Mouse (Mus musculus): ENCODE measurements around the gene Syn3.
"Not testable (repeated sequence)": the region's sequence is repeated elsewhere in the genome, so short reads cannot be mapped to it uniquely, and the experiment has no call there.

Syn3 gene

DNA sequence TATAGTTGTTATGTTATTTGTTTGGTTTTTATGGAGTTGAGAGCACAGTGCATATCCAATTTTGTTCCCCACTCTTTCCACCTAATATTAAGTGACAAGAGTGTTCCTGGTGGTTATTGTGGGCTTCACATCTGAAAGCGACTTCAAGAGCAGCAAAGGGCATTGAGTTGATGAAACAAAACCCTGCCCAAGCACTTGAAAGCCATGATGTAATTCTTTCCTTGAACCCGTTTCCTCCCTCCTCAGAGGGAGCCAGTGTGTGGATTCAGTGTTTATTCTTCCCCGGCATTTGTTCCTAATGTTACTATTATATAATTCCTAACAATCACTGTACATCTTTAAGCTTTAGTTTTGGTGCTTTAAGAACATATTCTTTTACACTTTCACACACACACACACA lies 361.6 kb downstream of the Syn3 start:
- no peak for DNase-seq

DNA sequence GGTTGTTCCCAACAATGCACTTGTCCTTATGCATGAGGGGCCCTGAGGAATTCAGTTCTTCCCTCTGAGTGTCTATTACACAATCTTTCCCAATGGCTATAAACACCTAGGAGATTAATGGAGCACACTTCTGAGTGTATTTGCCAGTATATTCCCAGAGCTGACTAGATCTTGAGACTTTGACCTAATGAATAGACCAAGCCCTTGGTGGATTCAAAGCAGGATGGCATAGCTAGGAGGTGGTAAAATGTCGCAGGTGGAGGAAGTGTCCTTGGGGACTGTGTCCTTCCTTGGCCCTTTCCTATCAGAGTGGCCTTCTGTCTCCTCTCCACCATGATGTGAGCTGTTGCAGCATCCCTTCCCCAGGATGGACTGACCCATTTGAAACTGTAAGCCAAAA lies 362.4 kb downstream of the Syn3 start:
- no peak for DNase-seq

DNA sequence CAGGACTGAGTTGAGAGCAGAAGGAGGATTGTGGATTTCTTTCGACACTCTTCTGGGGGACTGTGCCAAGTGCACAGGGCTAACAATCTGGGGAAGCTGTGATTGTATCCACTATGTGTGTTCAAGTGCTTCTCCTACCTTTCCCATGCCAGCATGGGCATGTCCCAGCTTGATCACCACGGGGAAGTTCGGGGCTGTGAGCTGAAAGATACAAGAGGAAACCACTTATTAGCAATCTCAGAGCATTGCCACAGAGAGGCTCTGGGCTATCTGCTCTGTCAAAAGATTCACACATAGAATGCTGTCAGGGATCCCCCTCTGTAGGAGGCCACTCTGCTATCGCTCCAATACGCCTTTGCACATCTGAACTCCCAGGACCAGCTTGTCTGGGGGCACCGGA lies 363.8 kb downstream of the Syn3 start:
- no peak for DNase-seq

DNA sequence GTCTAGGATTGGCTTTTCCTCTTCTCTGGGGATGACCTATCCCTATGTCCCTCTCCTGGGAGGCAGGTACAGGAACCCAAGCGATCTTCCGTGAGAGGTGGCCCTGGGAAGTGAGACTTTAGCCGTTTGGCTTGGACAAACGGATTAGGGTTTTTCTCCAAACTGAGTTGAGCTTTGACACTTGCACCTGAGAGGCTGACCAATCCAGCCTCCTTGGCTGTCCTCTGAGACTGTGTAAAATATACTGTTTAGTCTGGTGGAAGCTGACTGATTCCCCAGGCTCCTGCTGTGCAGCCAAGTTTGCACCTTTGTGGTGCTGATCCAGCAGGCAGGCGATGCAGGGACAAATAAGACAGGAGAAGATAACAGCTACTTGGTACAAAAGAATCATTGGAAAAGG lies 364.4 kb downstream of the Syn3 start:
- DNase-seq = no peak

DNA sequence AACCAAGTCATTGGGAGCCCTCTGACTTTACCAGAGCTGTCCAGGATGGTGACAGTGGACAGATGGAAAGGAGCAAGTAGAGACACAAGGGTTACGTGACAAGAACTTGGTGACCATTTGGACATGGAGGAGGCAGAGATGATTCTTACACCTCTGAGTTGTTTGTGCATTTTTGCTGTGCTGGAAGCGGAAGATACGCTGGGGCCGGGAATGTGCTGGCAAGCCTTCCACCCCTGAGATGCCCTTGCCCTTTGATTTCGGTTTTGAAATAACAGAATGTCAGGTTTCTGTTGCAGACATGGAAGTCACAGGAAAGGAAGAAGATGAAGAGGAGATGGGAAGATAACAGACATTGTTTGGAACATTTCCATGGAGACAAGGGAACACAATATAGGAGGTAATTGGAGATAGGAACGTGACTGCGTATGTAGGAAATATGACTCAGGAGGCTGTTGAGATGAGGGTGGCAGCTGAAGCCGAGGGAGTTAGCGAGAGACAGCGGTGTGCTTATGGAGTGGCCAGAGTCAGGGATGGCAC lies 366.2 kb downstream of the Syn3 start:
- no peak for DNase-seq

DNA sequence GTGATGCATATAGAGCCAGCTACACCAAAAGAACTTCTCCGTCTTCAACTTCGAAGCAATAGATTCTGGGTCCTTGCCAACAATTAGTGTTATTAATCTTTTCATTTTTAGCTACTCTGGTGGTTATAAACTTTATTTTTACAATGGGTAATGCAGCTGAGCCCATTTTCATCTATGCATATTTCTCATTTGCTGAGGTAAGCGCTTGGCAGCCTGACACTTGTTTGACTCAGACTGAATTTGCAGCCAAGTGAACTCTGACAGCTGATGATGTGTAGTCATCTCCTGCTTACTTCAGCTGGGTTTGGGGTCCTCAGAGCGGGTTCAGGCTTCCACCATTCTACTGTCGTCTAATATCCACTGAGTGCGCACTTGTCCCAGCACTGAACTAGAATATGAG lies 369.6 kb downstream of the Syn3 start:
- no peak for DNase-seq

DNA sequence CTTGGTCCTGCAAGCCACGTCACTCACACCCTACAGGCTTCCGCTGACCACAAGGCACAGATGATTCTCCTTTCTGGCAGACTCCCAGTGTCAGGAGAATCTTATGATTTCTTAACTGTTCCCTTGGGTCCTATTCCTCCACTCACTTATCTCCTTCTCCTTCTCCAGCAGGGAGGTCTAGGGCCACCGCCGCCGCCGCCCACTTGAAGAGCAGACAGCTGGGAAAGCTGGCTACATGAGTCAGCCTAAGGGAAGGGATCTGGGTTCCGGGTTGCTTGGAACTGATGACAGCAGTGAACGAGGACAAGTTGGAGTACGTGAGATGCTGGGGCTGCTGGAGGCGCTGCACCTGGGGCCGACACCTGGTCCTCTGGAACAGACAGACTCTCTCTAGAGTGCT lies 372.2 kb downstream of the Syn3 start:
- DNase-seq = no peak

DNA sequence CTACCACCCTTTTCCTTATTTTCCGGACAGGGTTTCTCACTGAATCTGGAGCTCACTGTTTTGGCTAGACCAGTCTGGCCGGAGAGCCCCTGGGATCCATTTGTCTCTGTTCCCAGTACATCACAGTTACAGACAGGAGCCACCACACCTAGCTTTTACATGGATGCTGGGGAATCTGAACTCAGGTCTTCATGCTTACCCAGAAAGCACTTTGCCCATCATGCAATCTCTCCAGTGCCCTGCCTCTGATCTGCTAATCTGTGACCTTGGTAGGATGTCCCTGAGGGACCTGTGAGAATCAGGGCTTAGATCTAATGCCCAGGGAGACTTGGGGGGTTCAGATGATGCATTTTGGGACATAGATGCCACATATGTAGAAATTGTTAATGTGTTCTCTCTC lies 373.3 kb downstream of the Syn3 start:
- DNase-seq = no peak

DNA sequence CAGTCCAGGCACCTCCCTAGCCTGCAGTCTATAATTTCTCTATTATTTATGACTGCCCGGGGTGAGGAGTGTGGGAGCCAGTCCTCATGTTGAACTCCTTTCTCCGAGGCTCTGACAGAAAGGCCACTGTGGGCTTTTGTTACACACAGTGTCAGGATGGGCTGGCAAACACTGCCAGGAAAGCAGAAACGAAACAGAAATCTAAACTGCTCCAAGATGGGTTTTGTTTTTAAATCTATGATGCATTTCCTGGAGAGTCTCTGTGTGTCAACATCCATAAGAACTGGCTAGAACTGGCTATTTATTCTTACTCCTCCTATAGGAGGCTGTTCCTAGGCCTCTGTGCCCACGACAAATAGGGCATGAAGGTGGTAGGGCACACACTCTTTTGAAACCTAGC lies 374.6 kb downstream of the Syn3 start:
- DNase-seq = no peak

DNA sequence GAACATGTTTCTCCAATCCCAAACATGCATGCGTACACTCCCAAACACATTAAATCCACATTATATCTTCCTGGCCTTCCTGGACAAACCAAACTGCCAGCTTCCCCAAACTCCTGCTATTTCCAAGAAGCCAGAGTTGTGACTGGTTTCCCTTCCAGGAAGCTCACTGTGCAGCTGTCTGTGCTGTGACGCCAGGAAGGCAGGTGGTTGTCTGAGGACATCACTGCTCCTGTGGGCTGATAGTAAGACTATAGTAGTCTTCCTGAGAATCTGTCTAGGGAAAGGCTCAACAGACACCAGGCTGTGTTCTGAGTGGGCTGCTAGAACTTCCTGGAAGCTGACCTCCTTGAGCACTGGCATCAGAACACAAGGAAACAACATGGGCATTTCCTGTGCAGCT lies 375.5 kb downstream of the Syn3 start:
- DNase-seq = no peak

DNA sequence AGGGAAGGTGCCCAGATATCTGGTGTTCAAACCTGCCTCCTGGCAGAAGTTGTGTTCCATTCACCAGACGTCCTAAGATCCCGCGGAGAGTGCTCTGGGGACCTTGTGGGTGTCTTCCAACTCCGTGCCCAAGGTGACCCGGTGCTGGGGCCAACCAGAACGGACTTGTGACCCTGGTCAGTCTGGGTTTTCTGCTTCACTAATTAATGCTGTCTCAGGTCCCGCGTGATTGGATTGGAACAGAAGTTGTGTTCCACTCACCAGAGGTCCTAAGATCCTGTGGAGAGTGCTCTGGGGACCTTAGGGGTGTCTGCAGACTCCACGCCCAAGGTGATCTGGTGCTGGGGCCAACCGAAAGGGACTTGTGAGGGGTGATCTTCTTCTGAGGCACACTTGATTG lies 376.2 kb downstream of the Syn3 start:
- DNase-seq = not testable (repeated sequence)

DNA sequence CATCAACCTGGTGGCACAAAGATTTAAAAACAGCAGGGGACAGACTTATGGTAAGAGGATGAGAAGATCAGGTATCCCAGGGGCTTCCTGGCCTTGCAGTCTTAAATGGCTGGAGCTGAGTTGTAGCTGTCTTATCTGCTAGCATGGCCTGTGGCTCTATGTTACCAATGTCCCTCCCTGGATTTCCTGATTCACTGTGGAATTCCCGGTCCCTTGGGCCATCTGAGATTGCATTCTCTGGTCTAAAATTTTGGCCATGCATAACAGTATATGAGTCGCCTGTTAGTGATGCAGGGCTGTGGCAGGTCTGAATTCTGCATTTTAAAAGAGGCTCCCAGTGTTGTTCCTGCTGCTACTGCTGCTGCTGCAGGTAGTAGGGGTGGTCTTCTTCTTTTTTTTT lies 382.4 kb downstream of the Syn3 start:
- DNase-seq = no peak

DNA sequence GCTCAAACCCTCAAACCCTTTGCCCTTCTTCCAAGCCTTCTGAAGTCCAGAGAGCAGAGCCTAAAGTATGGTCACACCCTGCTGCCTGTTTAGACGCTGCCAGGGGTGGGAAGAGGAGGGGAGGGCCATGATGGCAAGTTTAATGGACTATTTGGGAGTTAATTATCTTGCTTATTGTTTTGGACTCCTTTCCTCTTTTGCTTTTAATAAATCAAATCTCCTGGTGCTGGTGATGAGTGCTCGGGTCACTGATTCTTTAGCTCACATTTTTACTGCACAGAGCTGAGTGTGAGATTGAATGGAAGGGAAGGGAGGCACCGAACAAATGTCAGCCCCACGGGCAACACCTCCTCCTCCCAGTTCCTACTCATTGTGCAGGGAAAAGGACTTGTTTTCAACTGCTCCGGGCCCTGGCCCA lies 384.3 kb downstream of the Syn3 start:
- DNase-seq = no peak

DNA sequence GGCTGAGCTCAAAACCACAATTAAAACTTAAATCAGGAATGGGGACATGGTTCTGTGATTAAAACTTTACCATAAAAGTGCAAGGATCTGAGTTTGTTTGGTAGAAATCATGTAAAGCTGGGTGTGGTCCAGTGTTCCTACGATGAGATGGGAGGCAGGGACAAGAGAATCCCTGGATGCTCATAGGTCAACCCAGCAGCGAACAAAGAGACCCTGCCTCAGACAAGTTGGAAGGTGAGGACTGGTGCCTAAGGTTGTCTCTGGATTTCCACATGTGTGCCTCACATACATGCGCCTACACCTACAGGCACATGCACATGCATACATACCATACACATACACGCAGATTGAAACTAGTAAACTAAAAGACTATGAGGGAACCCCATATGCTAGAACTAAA lies 389.9 kb downstream of the Syn3 start:
- DNase-seq = no peak

DNA sequence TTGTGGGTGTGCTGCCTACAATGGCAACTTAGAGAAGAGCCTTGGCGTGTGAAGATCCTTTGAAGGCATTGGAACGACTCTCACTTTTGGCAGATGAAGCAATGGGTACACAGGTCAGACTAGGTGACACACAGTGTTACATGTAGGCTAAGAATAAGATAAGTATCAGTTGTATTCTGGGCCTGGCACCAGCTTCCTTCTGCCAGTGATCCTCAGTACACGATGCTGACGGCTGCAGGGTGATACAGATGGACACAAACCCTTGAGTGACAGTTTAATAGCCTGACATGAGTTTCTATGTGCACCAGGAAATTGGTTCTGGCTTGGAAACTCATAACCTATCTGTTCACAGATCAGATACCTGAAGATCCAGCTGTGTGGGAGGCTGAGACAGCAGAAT lies 391.0 kb downstream of the Syn3 start:
- no peak for DNase-seq

DNA sequence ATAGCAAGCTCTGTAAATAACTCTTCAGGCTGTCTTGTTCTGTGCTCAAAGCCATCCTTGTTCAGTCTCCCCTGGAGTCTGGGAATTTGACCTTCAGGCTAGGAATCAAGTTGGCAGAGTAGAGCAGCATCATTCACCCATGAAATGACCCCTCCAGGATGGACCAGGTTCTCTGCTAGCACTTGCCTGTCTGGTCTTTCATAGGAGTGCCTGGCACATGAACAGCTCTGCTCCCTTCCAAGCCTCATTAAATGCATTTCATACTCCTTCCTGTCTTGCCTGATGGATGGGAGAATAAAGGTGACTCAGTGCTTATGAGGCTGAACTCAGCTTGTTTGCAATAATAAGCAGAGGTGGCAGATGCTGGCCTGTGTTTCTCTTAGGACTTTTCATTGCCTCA lies 394.7 kb downstream of the Syn3 start:
- no peak for DNase-seq

DNA sequence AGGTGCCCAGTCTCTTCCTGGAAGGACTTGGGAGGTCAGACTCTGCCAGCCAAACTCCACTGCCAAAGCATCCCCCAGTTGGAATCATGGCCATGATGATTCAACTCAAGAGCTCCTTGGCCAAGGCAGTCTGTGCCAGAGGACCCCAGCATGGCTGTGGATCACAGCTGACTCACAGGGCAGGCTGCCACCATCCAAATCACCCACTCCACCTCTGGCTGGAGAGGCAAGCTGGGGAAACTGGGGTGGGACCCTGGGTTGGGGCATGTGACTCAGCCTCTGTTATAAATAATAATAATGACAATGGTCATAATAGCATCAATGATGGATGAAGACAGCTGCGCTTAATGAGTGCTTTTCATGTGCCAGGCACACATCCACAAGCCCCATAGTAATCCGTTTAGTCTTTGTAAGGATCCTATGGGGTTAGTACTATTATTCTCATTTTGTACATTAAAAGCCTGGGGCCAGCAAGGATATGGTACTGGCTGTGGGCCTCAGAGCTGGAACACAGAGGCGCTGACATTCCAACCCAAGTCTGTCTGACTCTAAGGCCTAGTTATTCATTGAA lies 398.3 kb downstream of the Syn3 start:
- DNase-seq = no peak

DNA sequence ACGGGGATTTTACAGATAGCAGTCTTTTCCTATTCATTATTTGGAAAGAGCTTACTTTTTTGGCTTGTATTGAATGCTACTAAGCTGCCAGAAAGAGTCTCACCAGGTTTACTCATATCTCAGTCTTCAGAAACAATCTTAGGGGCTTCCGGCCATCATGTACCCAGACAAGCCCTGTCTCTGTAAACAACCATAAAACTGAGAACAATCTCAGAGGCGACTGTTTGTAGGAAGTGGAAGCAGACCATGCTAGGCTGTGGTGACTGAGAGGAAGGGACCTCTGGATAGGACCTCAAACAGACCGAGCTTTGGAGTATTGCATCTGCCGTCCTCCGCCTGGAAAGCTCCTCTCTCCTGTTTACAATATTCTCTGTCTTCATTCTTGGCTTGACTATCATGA lies 400.3 kb downstream of the Syn3 start:
- no peak for DNase-seq

DNA sequence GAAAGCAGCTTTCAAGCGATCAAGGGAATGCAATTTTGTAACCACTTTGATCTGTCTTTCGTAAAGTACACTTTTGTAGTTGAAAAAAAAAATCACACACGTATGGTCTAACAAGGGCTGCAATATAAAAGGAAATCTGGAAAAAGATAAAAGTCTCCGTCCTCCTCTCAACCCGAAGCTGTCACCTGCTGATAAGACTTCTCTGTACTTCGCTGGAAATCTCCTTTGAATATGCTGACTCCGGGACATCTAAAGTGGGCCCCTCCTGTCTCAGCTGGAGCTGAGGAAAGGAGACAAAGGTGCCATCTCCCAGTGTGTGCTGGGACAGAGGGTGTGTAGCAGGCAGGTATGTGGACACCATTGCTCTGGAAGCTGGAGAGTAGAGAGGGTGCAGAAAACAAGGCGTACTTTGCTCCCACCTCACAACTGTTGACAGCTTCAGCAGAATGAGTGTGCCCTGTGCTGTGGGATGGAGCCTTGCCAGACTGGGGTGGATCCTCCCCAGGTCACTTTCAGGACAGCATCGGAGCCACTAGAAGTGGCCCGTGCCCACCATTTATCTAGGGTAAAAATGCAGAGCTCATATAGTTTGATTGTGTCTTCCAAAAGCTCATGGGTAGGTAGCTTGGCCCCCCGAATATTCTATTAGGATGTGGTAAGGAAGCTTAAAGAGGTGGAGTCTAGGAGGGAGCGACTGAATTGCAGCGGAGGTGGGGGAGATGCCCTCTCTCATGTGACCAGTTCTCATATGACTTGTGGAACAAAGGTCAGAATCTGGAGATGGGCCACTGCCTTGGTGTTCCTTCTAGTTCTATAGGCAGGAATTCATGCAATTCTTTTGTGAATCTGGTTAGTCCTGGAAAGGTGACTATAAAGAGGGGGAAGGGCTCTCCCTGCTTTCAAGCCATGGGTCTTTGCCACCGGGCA lies 405.3 kb downstream of the Syn3 start:
- no peak for DNase-seq

DNA sequence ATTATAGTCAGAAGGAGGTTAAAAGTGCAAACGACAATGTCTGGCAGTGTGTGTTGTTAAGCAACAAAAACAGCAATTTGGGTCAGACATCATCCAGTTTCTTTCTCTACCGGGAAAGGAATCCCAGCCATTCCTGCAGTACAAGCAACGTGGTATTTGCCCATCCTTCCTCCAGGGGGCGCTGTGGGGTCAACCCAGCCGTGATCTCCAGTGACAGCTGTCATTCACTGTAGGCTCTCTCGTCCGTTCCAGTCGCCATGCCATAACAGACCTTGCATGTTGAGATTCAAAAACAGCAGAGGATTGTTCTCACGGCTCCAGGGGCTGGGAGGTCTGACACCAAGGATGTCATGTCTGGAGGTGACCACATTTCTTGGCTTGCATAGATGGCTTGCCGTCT lies 406.8 kb downstream of the Syn3 start:
- no peak for DNase-seq

DNA sequence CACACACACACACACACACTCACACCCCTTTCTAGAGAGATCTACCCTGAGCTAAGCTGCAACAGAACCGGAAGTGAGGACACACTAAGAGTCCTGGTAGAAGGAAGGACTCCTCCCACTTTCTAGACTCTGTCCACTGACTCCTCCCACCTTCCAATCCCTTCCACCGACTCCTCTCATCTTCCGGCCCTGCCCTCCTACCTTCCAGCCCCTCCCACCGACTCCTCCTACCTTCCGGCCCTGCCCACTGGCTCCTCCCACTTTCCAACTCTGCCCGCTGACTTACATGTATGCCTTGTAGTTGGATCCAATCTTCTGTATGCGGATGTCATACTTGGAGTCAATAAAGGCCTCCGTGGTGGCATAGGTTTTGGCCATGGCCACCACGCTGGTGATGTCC lies 418.8 kb downstream of the Syn3 start:
- DNase-seq = no peak

DNA sequence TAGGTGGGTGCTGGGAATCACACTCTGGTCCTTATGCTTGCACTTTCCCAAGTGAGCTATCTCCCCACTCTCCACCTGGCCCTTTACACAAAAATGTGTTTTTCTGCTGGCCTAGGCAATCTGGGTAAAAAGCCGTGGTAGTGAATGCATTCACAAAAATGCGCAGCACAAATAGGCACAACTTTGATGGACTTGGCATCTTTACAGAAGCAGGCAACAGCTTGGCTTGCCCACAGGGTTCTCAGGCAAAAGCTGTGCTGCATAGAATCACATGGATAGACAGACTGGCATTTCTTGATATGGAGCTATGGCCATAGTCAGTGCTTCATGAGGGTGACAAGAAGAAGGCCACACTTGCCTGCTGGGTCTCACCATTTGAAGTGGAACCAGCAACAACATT lies 419.9 kb downstream of the Syn3 start:
- no peak for DNase-seq

DNA sequence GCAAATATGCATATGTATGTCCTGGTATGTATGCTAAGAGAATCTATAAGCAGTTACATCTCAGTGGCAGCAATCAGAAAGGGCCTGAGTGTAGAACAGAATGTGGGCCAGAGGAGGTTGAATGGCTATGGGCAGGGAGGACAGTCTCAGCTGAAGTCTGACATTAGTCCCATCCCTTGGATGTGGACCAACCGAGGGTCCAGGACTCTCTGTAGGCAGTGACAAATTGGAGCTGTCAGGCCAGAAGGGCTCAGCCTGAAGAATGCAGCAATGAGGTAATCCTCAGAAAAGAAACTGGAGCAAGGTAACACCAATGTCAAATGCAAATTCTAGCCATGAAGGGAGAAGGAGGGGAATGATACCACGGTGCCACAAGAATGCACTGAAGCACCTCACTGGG lies 421.4 kb downstream of the Syn3 start:
- DNase-seq = no peak

DNA sequence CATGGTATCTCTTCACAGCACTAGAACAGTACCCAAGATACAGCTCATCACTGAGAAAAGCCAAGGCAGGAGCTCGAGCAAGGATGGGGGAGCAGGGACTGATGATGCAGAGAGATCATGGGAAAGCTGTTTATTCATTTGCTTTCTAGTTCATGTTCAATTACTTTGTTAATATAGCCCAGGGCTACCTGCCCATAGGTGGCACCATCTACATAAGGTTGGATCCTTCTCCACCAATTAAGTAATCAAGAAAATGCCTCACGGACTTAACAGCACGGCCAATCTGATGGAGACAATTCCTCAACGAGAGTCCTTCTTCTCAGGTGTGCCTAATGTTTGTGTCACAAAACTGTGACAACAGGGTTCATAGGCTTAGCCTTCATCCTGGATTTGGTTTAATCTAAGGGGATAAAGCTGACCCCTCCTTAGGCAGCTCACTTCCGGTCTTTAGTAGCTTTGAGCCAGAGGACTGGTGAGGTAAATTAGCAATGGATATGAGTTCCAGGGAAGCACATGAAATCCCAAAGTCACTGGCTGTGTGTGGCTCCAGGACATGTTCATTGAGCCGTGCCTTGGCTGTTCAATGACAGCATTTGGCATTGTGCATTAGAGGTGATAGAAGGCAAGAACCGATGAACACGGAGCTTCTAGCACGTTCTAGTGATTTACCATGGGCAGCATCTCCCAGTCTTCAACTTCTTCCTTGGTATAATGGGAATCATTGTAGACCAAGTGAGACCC lies 423.6 kb downstream of the Syn3 start:
- DNase-seq = no peak
